31 mouse cellular contexts compared by ENCODE assay signal in genomic region chr11:116045173-116045572, GRCm38 (mm10).
"Had no signal": no experiment of that assay in that cellular context is flagged by ENCODE, and none has a peak within 500 bp of the region (broad histone marks: within the 10 kb centered on the region; RNA-seq: fewer than 3 reads in every experiment).

No protein-coding gene starts in this region.

- H3K9ac ChIP-seq: limb, embryonic 12.5 days; limb, embryonic 13.5 days; limb, embryonic 15.5 days; liver, embryonic 12.5 days; liver, embryonic 13.5 days; liver, embryonic 14.5 days; liver, embryonic 15.5 days; liver, postnatal 0 days; lung, embryonic 14.5 days; lung, embryonic 15.5 days; midbrain, embryonic 12.5 days; midbrain, embryonic 13.5 days; neural tube, embryonic 12.5 days had no signal

- H3K4me1 ChIP-seq: limb, embryonic 10.5 days; limb, embryonic 12.5 days; limb, embryonic 13.5 days; limb, embryonic 15.5 days; lung, embryonic 15.5 days; midbrain, embryonic 10.5 days; midbrain, embryonic 12.5 days; midbrain, embryonic 13.5 days; neural tube, embryonic 12.5 days had no signal

- H3K9me3 ChIP-seq: limb, embryonic 10.5 days; limb, embryonic 15.5 days; liver, embryonic 12.5 days; liver, embryonic 13.5 days; liver, embryonic 15.5 days; lung, embryonic 15.5 days; midbrain, embryonic 10.5 days; midbrain, embryonic 12.5 days; neural tube, embryonic 12.5 days had no signal

- H3K27me3 ChIP-seq: limb, embryonic 12.5 days; limb, embryonic 13.5 days; limb, embryonic 15.5 days; liver, embryonic 12.5 days; liver, embryonic 13.5 days; liver, embryonic 15.5 days; lung, embryonic 15.5 days; megakaryocyte, embryonic 14.5 days; midbrain, embryonic 12.5 days; midbrain, embryonic 13.5 days; neural tube, embryonic 12.5 days had no signal

- ATAC-seq: liver, embryonic 12.5 days; liver, postnatal 0 days; lung, postnatal 0 days; midbrain, embryonic 13.5 days; midbrain, embryonic 16.5 days had no signal

- H3K4me3 ChIP-seq: limb, embryonic 10.5 days; limb, embryonic 12.5 days; limb, embryonic 13.5 days; limb, embryonic 15.5 days; liver, embryonic 12.5 days; liver, embryonic 13.5 days; liver, embryonic 15.5 days; lung, embryonic 15.5 days; megakaryocyte, embryonic 14.5 days; midbrain, embryonic 10.5 days; midbrain, embryonic 12.5 days; midbrain, embryonic 13.5 days; myocyte; neural tube, embryonic 12.5 days had no signal

- H3K27ac ChIP-seq: limb, embryonic 10.5 days; limb, embryonic 12.5 days; limb, embryonic 13.5 days; limb, embryonic 15.5 days; liver, embryonic 14.5 days; liver, embryonic 15.5 days; lung, embryonic 15.5 days; macrophage; midbrain, embryonic 10.5 days; midbrain, embryonic 12.5 days; midbrain, embryonic 13.5 days; neural tube, embryonic 12.5 days had no signal

- H3K4me2 ChIP-seq: limb, embryonic 12.5 days; limb, embryonic 13.5 days; limb, embryonic 15.5 days; liver, embryonic 11.5 days; liver, embryonic 12.5 days; liver, embryonic 13.5 days; liver, embryonic 15.5 days; lung, embryonic 14.5 days; lung, embryonic 15.5 days; midbrain, embryonic 11.5 days; midbrain, embryonic 12.5 days; midbrain, embryonic 13.5 days; neural tube, embryonic 12.5 days had no signal

- DNase-seq: left cerebral cortex, postnatal 4 days; liver; liver, embryonic 13.5 days; liver, postnatal 0 days; lung, adult 18-20 months; lung, adult 2 months; lung, embryonic 14.5 days; lung, postnatal 10 days; lung, postnatal 14 days; lung, postnatal 36 days; lung, postnatal 4 days; midbrain, embryonic 14.5 days had no signal
